Mouse (Mus musculus) layer of hippocampus, postnatal 36 days (tissue): ENCODE results near the gene Kif11. TPM values are rescaled to one million over a fixed set of nuclear protein-coding genes. Genes with fewer than 3 reads are reported as not detected.

Source experiments
- DNase-seq, 2 experiments: peaks; one replicate each; pipeline ENCODE4 v3.0.0; 2022
- total RNA-seq, 2 experiments: library from RNA; stranded (reverse); gene quantifications; 2 replicates each; pipeline ENCODE4 v1.2.3; 2021

Kif11 gene
- total RNA-seq, 2 experiments from 2014 or later = 1.3 to 1.4 TPM

GRCm38 (mm10) chr19:37377404-37377990 lies 1.3 kb downstream of the Kif11 start:
- DNase-seq = no peak

- DNase-seq = no peak
Observed at GRCm38 (mm10) chr19:37378816-37379215, 2.6 kb downstream of the Kif11 start.

- DNase-seq = no peak
Observed at GRCm38 (mm10) chr19:37386126-37386525, 9.9 kb downstream of the Kif11 start.

- DNase-seq = no peak
Observed at GRCm38 (mm10) chr19:37391869-37392268, 15.7 kb downstream of the Kif11 start.

- DNase-seq = no peak
Observed at GRCm38 (mm10) chr19:37396279-37396678, 20.1 kb downstream of the Kif11 start.

GRCm38 (mm10) chr19:37400936-37401335 lies 24.7 kb downstream of the Kif11 start:
- no peak for DNase-seq

GRCm38 (mm10) chr19:37418294-37418693 lies 42.1 kb downstream of the Kif11 start:
- DNase-seq = no peak

- DNase-seq = peak in 1 of 2 experiments; percentile 8
Observed at GRCm38 (mm10) chr19:37419613-37420012, 43.4 kb downstream of the Kif11 start.

GRCm38 (mm10) chr19:37428589-37428988 lies 52.4 kb downstream of the Kif11 start:
- DNase-seq = no peak

- no peak for DNase-seq
Observed at GRCm38 (mm10) chr19:37431139-37431756, 55.0 kb downstream of the Kif11 start.

GRCm38 (mm10) chr19:37432868-37433570 lies 56.8 kb downstream of the Kif11 start:
- no peak for DNase-seq

GRCm38 (mm10) chr19:37433895-37434262 lies 57.7 kb downstream of the Kif11 start:
- DNase-seq = no peak

GRCm38 (mm10) chr19:37434263-37434951 lies 58.2 kb downstream of the Kif11 start, which contains the start of gene Hhex:
Gene Hhex (plus strand): TSS chr19:37434810.
- DNase-seq = peak; percentile 24 to 30

GRCm38 (mm10) chr19:37435041-37435852 lies 59.0 kb downstream of the Kif11 start:
- DNase-seq = no peak

- DNase-seq = no peak
Observed at GRCm38 (mm10) chr19:37435853-37436174, 59.6 kb downstream of the Kif11 start.

GRCm38 (mm10) chr19:37436514-37437288 lies 60.5 kb downstream of the Kif11 start:
- DNase-seq = peak in 1 of 2 experiments; percentile 3

- DNase-seq = no peak
Observed at GRCm38 (mm10) chr19:37437289-37437606, 61.0 kb downstream of the Kif11 start.

GRCm38 (mm10) chr19:37440181-37440580 lies 64.0 kb downstream of the Kif11 start:
- no peak for DNase-seq

GRCm38 (mm10) chr19:37440708-37441475 lies 64.7 kb downstream of the Kif11 start:
- DNase-seq = no peak

GRCm38 (mm10) chr19:37442524-37443286 lies 66.5 kb downstream of the Kif11 start:
- DNase-seq = no peak
